Mouse (Mus musculus) layer of hippocampus, adult 8-10 months (tissue): ENCODE measurements around the gene Daglb. TPM values are rescaled to one million over a fixed set of nuclear protein-coding genes. Genes with fewer than 3 reads are reported as not detected.

ENCODE experiments used
- total RNA-seq, 4 experiments: library from RNA; stranded (reverse); gene quantifications; 2 replicates each; pipeline ENCODE4 v1.2.4; 2022

Daglb gene
- total RNA-seq, 4 experiments from 2014 or later = 28.8 to 37.0 (median 33.3) TPM

Other genes starting within 250 kb of the Daglb start
- gene Spdye4a, start 237.7 kb upstream of the Daglb start, total RNA-seq = not detected
- gene Zfp12, start 229.4 kb upstream of the Daglb start, total RNA-seq = 10 to 100 TPM; 27.6 to 38.7 (median 35.6) TPM
- 10 to 100 TPM; 20.6 to 24.1 (median 23.1) TPM for gene Zfp316, start 194.6 kb upstream of the Daglb start, total RNA-seq
- 1 to 10 TPM; 4.1 to 5.5 (median 4.4) TPM for gene Zfp853, start 171.0 kb upstream of the Daglb start, total RNA-seq
- gene E130309D02Rik, start 149.2 kb upstream of the Daglb start, total RNA-seq = 10 to 100 TPM; 22.7 to 25.8 (median 24.1) TPM
- gene Zdhhc4, start 135.3 kb upstream of the Daglb start, total RNA-seq = 10 to 100 TPM; 50.4 to 57.0 (median 54.1) TPM
- 1 to 10 TPM in 3 of 4 experiments, under 1 TPM in 1; 0.99 to 1.7 (median 1.5) TPM for gene Grid2ip, start 107.2 kb upstream of the Daglb start, total RNA-seq
- 10 to 100 TPM; 33.8 to 39.8 (median 37.0) TPM for gene Kdelr2, start 60.7 kb upstream of the Daglb start, total RNA-seq
- 100 to 1,000 TPM; 399 to 419 (median 408) TPM for gene Rac1, start 63.5 kb downstream of the Daglb start, total RNA-seq
- gene Cyth3, start 157.9 kb downstream of the Daglb start, total RNA-seq = 10 to 100 TPM; 37.1 to 44.8 (median 39.0) TPM